Mouse (Mus musculus) cortical plate, adult 2 months (tissue): ENCODE measurements at regions not wholly inside any gene's neighbourhood (a gene's known extent, or its start where the extent isn't known, plus 50 kb on each side); places are given as distances from the start of the nearest gene placed in this dataset.

Experiments
- H3K27ac ChIP-seq: fragments of 200-500 bp; 2 replicates; pipeline ENCODE4 v1.5.1; 2012; ENCODE audit warnings: low read length, control low read depth, inconsistent platforms; ENCODE audit not compliant: insufficient read depth
- H3K4me1 ChIP-seq: fragments of 200-500 bp; 2 replicates; pipeline ENCODE4 v1.6.1; 2011; ENCODE audit warnings: low read length; ENCODE audit not compliant: control insufficient read depth, insufficient read depth
- H3K4me3 ChIP-seq: fragments of 200-500 bp; 2 replicates; pipeline ENCODE4 v1.5.1; 2011; ENCODE audit warnings: mild to moderate bottlenecking, low read length, control low read depth; ENCODE audit not compliant: insufficient read depth
- CTCF ChIP-seq: fragments of 200-500 bp; IDR thresholded peaks from 2 replicates; pipeline ENCODE4 v1.5.1; 2011; ENCODE audit warnings: mild to moderate bottlenecking, control low read depth, low read length; ENCODE audit not compliant: insufficient read depth; ENCODE audit errors: extremely low read depth
- POLR2A ChIP-seq: fragments of 200-500 bp; IDR thresholded peaks from 2 replicates; pipeline ENCODE4 v1.6.1; 2011; ENCODE audit warnings: mild to moderate bottlenecking, low read length, control low read depth; ENCODE audit not compliant: insufficient read depth; ENCODE audit errors: extremely low read depth

- TF ChIP-seq CTCF, result no peak
- TF ChIP-seq POLR2A, result no peak
- H3K27ac ChIP-seq, result no peak overlapping the region
- H3K4me3 ChIP-seq, result no peak overlapping the region
- no peaks in the 10 kb centered on the region for H3K4me1 ChIP-seq
Observed at GRCm38 (mm10) chr13:26356341-26356740, 413.6 kb downstream of the Hdgfl1 start.

- Histone ChIP-seq H3K4me1 (no peaks in the 10 kb centered on the region), H3K4me3 (no peak overlapping the region), H3K27ac (no peak overlapping the region)
- TF ChIP-seq CTCF (no peak), POLR2A (no peak)
Observed at GRCm38 (mm10) chr13:26354421-26354820, 415.5 kb downstream of the Hdgfl1 start.

- H3K4me3 ChIP-seq, result no peak overlapping the region
- H3K27ac ChIP-seq, result no peak overlapping the region
- TF ChIP-seq POLR2A, result no peak
- TF ChIP-seq CTCF, result no peak
- no peaks in the 10 kb centered on the region for H3K4me1 ChIP-seq
Observed at GRCm38 (mm10) chr13:26350510-26350909, 419.5 kb downstream of the Hdgfl1 start.

- H3K27ac ChIP-seq, result no peak overlapping the region
- no peak overlapping the region for H3K4me3 ChIP-seq
- TF ChIP-seq CTCF (no peak), POLR2A (no peak)
- no peaks in the 10 kb centered on the region for H3K4me1 ChIP-seq
Observed at GRCm38 (mm10) chr13:26338795-26339194, 431.2 kb downstream of the Hdgfl1 start.

- Histone ChIP-seq H3K4me1 (no peaks in the 10 kb centered on the region), H3K4me3 (no peak overlapping the region), H3K27ac (no peak overlapping the region)
- TF ChIP-seq POLR2A (no peak), CTCF (no peak)
Observed at GRCm38 (mm10) chr13:26325066-26325465, 444.9 kb downstream of the Hdgfl1 start.

GRCm38 (mm10) chr13:26324633-26325032, 445.3 kb downstream of the Hdgfl1 start:
- H3K4me1 ChIP-seq, result no peaks in the 10 kb centered on the region
- H3K27ac ChIP-seq, result no peak overlapping the region
- no peak overlapping the region for H3K4me3 ChIP-seq
- TF ChIP-seq CTCF (no peak), POLR2A (no peak)

- Histone ChIP-seq H3K27ac (no peak overlapping the region), H3K4me3 (no peak overlapping the region), H3K4me1 (no peaks in the 10 kb centered on the region)
- TF ChIP-seq POLR2A (no peak), CTCF (no peak)
Observed at GRCm38 (mm10) chr13:26318557-26318956, 451.4 kb downstream of the Hdgfl1 start.

- Histone ChIP-seq H3K27ac (no peak overlapping the region), H3K4me3 (no peak overlapping the region), H3K4me1 (no peaks in the 10 kb centered on the region)
- TF ChIP-seq CTCF (no peak), POLR2A (no peak)
Observed at GRCm38 (mm10) chr13:26312246-26313010, 457.5 kb downstream of the Hdgfl1 start.

- no peaks in the 10 kb centered on the region for H3K4me1 ChIP-seq
- TF ChIP-seq CTCF (no peak), POLR2A (no peak)
- no peak overlapping the region for H3K4me3 ChIP-seq
- H3K27ac ChIP-seq, result no peak overlapping the region
Observed at GRCm38 (mm10) chr13:26284073-26284444, 485.9 kb downstream of the Hdgfl1 start.

GRCm38 (mm10) chr13:26283397-26284072, 486.4 kb downstream of the Hdgfl1 start:
- no peak overlapping the region for H3K4me3 ChIP-seq
- TF ChIP-seq POLR2A (no peak), CTCF (no peak)
- H3K4me1 ChIP-seq, result no peaks in the 10 kb centered on the region
- H3K27ac ChIP-seq, result no peak overlapping the region
